Mouse (Mus musculus) embryonic facial prominence, embryonic 10.5 days (tissue): Measurements from ENCODE around the gene Bok. TPM values are rescaled to one million over a fixed set of nuclear protein-coding genes. Genes with fewer than 3 reads are reported as not detected.
A peak's percentile ranks its signal among the peaks of the same experiment; 100 is the strongest.

Experiments used
- DNase-seq: peaks from one replicate; pipeline ENCODE4 v3.0.0-alpha.2; 2017; ENCODE audit warnings: low spot score
- H3K27ac ChIP-seq: fragments of 300-500 bp; sonication (generic); replicated peaks from 2 replicates; pipeline ENCODE4 v1.5.1; 2016; ENCODE audit warnings: mild to moderate bottlenecking
- H3K27me3 ChIP-seq: fragments of 300-500 bp; sonication (generic); replicated peaks from 2 replicates; pipeline ENCODE4 v1.6.1; 2016; ENCODE audit warnings: low read depth, mild to moderate bottlenecking; ENCODE audit not compliant: poor library complexity, severe bottlenecking
- H3K36me3 ChIP-seq: fragments of 300-500 bp; sonication (generic); replicated peaks from 2 replicates; pipeline ENCODE4 v1.6.1; 2016; ENCODE audit warnings: mild to moderate bottlenecking, moderate library complexity
- H3K4me1 ChIP-seq: fragments of 300-500 bp; sonication (generic); 2 replicates; pipeline ENCODE4 v1.6.1; 2016
- H3K4me3 ChIP-seq: fragments of 300-500 bp; sonication (generic); 2 replicates; pipeline ENCODE4 v1.5.1; 2016; ENCODE audit warnings: mild to moderate bottlenecking, moderate library complexity
- H3K9me3 ChIP-seq: fragments of 300-500 bp; sonication (generic); 2 replicates; pipeline ENCODE4 v1.6.1; 2016; ENCODE audit warnings: mild to moderate bottlenecking
- WGBS: fragments of 180-500 bp; shearing (Covaris S2); methylation state at CpG from one replicate; pipeline ENCODE4 v1.1.7; 2016; 5-methylcytosine and 5-hydroxymethylcytosine counted together
- polyA plus RNA-seq: library from polyadenylated mRNA; unstranded; fragments of >200 nt; fragmentation: Nextera tagmentation; extraction: Ambion mirVana; gene quantifications from 2 replicates; pipeline ENCODE4 v1.2.1, GENCODE M21; 2016

Gene Bok
- polyA plus RNA-seq, 1 experiment from 2014 or later = 38.6 TPM

- WGBS = 84% methylated on average over 3 of the region's 3 CpGs
- Histone ChIP-seq H3K27me3 (no peaks in the 10 kb centered on the region), H3K4me1 (peaks cover 7% of the 10 kb centered on the region; the same call in 1 of the 2 replicates), H3K9me3 (no peaks in the 10 kb centered on the region), H3K4me3 (no peak overlapping the region), H3K27ac (no peak overlapping the region), H3K36me3 (peaks cover 58% of the 10 kb centered on the region)
- DNase-seq = no peak
These were observed 8.0 kb downstream of the Bok start for GRCm38 (mm10) chr1:93693502-93693901.

- Histone ChIP-seq H3K27me3 (no peaks in the 10 kb centered on the region), H3K4me3 (no peak overlapping the region), H3K36me3 (peaks cover 54% of the 10 kb centered on the region), H3K9me3 (no peaks in the 10 kb centered on the region), H3K27ac (no peak overlapping the region), H3K4me1 (peaks cover 7% of the 10 kb centered on the region; the same call in 1 of the 2 replicates)
- no peak for DNase-seq
- WGBS = 95% methylated on average over 10 of the region's 10 CpGs
These were observed 8.5 kb downstream of the Bok start for GRCm38 (mm10) chr1:93693943-93694342.

GRCm38 (mm10) chr1:93694966-93695365 is 9.5 kb downstream of the Bok start:
- DNase-seq = no peak
- no peak overlapping the region for H3K4me3 ChIP-seq
- H3K4me1 ChIP-seq = peaks cover 7% of the 10 kb centered on the region; the same call in 1 of the 2 replicates
- 0 out of 2 replicates have a peak overlapping the region, but pooled peaks have one; percentile 10 for H3K27ac ChIP-seq
- H3K9me3 ChIP-seq = no peaks in the 10 kb centered on the region
- no peaks in the 10 kb centered on the region for H3K27me3 ChIP-seq
- peaks cover 50% of the 10 kb centered on the region for H3K36me3 ChIP-seq
- WGBS = 90% methylated on average over 6 of the region's 6 CpGs

GRCm38 (mm10) chr1:93697317-93697716 is 11.9 kb downstream of the Bok start:
- Histone ChIP-seq H3K9me3 (no peaks in the 10 kb centered on the region), H3K27me3 (no peaks in the 10 kb centered on the region), H3K36me3 (peaks cover 27% of the 10 kb centered on the region), H3K27ac (no peak overlapping the region; the same call in 1 of the 2 replicates), H3K4me3 (no peak overlapping the region), H3K4me1 (peaks cover 11% of the 10 kb centered on the region; the same call in 1 of the 2 replicates)
- no peak for DNase-seq
- WGBS = 62% methylated on average over 3 of the region's 3 CpGs

GRCm38 (mm10) chr1:93699159-93699558 is 13.7 kb downstream of the Bok start:
- peaks cover 34% of the 10 kb centered on the region for H3K36me3 ChIP-seq
- peaks cover 11% of the 10 kb centered on the region; the same call in 1 of the 2 replicates for H3K4me1 ChIP-seq
- no peak overlapping the region for H3K4me3 ChIP-seq
- H3K27ac ChIP-seq = no peak overlapping the region
- WGBS = 82% methylated on average over 4 of the region's 4 CpGs
- no peaks in the 10 kb centered on the region for H3K9me3 ChIP-seq
- DNase-seq = no peak
- H3K27me3 ChIP-seq = no peaks in the 10 kb centered on the region

GRCm38 (mm10) chr1:93702106-93702505 is 16.6 kb downstream of the Bok start:
- Histone ChIP-seq H3K36me3 (peaks cover 34% of the 10 kb centered on the region), H3K9me3 (no peaks in the 10 kb centered on the region), H3K27me3 (no peaks in the 10 kb centered on the region), H3K4me3 (no peak overlapping the region), H3K27ac (no peak overlapping the region), H3K4me1 (peaks cover 8% of the 10 kb centered on the region; the same call in 1 of the 2 replicates)
- 76% methylated on average over 1 of the region's 1 CpGs for WGBS
- DNase-seq = no peak

GRCm38 (mm10) chr1:93703472-93704048 is 18.1 kb downstream of the Bok start:
- Histone ChIP-seq H3K9me3 (no peaks in the 10 kb centered on the region), H3K4me3 (no peak overlapping the region), H3K27me3 (no peaks in the 10 kb centered on the region), H3K4me1 (0 out of 2 replicates have a peak, but pooled peaks cover 4% of the 10 kb centered on the region), H3K36me3 (peaks cover 37% of the 10 kb centered on the region), H3K27ac (no peak overlapping the region)
- 94% methylated on average over 10 of the region's 10 CpGs for WGBS
- no peak for DNase-seq

- no peak for DNase-seq
- Histone ChIP-seq H3K27ac (no peak overlapping the region), H3K36me3 (peaks cover 38% of the 10 kb centered on the region), H3K4me3 (no peak overlapping the region), H3K27me3 (no peaks in the 10 kb centered on the region), H3K4me1 (0 out of 2 replicates have a peak, but pooled peaks cover 4% of the 10 kb centered on the region), H3K9me3 (no peaks in the 10 kb centered on the region)
- 91% methylated on average over 9 of the region's 9 CpGs for WGBS
These were observed 18.9 kb downstream of the Bok start for GRCm38 (mm10) chr1:93704341-93704740.

- WGBS = 81% methylated on average over 3 of the region's 3 CpGs
- no peak overlapping the region for H3K4me3 ChIP-seq
- H3K27me3 ChIP-seq = no peaks in the 10 kb centered on the region
- H3K4me1 ChIP-seq = 0 out of 2 replicates have a peak, but pooled peaks cover 4% of the 10 kb centered on the region
- H3K36me3 ChIP-seq = peaks cover 38% of the 10 kb centered on the region
- H3K9me3 ChIP-seq = no peaks in the 10 kb centered on the region
- DNase-seq = no peak
- no peak overlapping the region for H3K27ac ChIP-seq
These were observed 19.9 kb downstream of the Bok start for GRCm38 (mm10) chr1:93705389-93705788.

GRCm38 (mm10) chr1:93716166-93716565 is 30.7 kb downstream of the Bok start:
- no peak overlapping the region for H3K4me3 ChIP-seq
- WGBS = 83% methylated on average over 2 of the region's 2 CpGs
- no peaks in the 10 kb centered on the region for H3K27me3 ChIP-seq
- H3K4me1 ChIP-seq = no peaks in the 10 kb centered on the region
- DNase-seq = no peak
- peaks cover 55% of the 10 kb centered on the region for H3K36me3 ChIP-seq
- H3K9me3 ChIP-seq = no peaks in the 10 kb centered on the region
- no peak overlapping the region for H3K27ac ChIP-seq

GRCm38 (mm10) chr1:93721557-93721956 is 36.1 kb downstream of the Bok start:
- Histone ChIP-seq H3K27me3 (no peaks in the 10 kb centered on the region), H3K36me3 (peaks cover 42% of the 10 kb centered on the region), H3K4me1 (no peaks in the 10 kb centered on the region), H3K9me3 (no peaks in the 10 kb centered on the region), H3K27ac (no peak overlapping the region), H3K4me3 (no peak overlapping the region)
- WGBS = 78% methylated on average over 7 of the region's 7 CpGs
- DNase-seq = no peak

GRCm38 (mm10) chr1:93724623-93725022 is 39.2 kb downstream of the Bok start:
- Histone ChIP-seq H3K27ac (no peak overlapping the region), H3K4me1 (no peaks in the 10 kb centered on the region; the same call in 1 of the 2 replicates), H3K4me3 (no peak overlapping the region), H3K9me3 (no peaks in the 10 kb centered on the region), H3K36me3 (peaks cover 30% of the 10 kb centered on the region), H3K27me3 (no peaks in the 10 kb centered on the region)
- WGBS = 89% methylated on average over 3 of the region's 3 CpGs
- DNase-seq = no peak

GRCm38 (mm10) chr1:93725665-93726064 is 40.2 kb downstream of the Bok start:
- Histone ChIP-seq H3K9me3 (no peaks in the 10 kb centered on the region), H3K27me3 (no peaks in the 10 kb centered on the region), H3K36me3 (peaks cover 26% of the 10 kb centered on the region), H3K27ac (no peak overlapping the region), H3K4me3 (no peak overlapping the region), H3K4me1 (no peaks in the 10 kb centered on the region; the same call in 1 of the 2 replicates)
- no peak for DNase-seq
- 86% methylated on average over 5 of the region's 5 CpGs for WGBS
